Mouse (Mus musculus) 416B (cell line): Measurements from ENCODE around the gene Pced1b.
"Not testable (repeated sequence)": the region's sequence is repeated elsewhere in the genome, so short reads cannot be mapped to it uniquely, and the experiment has no call there.

Experiments
- DNase-seq: peaks from one replicate; pipeline ENCODE4 v3.0.0; 2011; ENCODE audit warnings: low read depth

Gene Pced1b

GRCm38 (mm10) chr15:97372611-97373131, 125.8 kb downstream of the Pced1b start:
- no peak for DNase-seq

GRCm38 (mm10) chr15:97373203-97374084, 126.5 kb downstream of the Pced1b start:
- DNase-seq = peak; percentile 95

DNA sequence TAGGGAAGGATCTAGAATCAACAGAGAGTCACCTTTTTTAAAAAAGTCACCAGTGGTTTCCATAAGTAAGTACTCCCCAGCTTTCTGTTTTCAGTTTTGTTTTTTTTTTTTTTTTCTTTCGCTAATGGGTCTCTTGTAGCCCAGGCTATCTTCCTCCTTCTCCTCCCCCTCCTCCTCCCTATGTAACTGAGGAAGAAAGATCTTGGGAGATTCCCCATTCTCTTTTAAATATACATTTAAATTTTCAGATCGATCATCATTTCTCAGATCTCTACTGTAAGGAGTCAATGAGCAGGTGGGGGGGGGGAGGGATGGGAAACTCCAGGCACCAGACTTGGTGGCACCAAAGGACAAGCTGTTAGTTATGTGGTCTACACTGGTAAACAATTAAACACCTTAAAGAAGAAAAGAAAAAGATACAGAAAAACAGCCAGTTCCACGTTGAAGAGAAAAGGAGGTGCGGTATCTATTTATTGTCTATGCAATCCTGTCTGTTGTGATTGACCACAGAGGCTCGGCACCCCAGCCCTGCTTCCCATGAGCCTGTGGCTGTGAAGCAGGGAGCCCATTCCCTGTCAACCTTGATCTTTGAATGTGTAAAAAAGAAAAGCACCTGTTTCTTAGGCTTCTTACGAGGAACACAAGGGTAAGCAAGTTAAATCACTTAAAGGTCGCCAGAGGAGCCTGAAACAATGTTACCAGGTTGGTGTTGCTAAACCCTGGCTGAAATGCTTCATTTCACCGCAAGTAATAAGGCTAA, 127.4 kb downstream of the Pced1b start:
- DNase-seq = no peak

DNA sequence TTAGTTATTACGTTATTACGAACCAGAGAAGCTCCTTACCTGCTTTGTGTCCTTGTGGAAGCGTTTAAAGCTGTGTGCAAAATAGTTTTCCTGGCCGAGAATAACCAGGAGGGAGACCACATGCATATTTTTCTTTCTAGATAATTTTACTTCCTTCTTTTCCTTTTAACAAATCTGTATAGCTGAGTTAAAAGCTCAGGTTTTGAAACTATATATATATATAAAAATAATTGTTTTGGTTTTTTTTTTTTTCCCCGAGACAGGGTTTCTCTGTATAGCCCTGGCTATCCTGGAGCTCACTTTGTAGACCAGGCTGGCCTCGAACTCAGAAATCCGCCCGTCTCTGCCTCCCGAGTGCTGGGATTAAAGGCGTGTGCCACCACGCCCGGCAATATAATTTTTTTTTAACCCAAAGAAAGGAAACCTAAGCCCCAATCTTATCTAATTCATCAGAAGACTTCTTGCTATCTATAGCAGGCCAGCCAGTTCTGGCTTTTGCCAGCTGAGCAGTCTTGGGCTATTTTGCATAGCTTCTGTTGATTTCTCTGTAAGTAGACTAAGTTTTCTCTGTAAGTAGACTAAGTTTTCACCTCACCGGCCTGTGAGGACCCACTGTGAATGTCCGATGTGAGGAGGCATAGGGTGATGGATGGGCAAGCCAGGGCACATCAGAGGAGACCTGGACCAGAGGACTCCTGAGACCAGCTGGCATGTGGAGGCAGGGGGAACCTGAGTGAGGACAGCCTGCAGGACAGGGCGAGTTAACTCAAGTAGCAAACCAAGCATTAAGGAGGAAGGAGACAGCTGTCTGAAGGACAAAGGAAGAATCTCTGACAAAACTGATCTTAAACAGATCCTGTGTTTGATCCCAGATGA, 128.2 kb downstream of the Pced1b start:
- DNase-seq = peak; percentile 76

- DNase-seq = no peak
These were observed 129.3 kb downstream of the Pced1b start for GRCm38 (mm10) chr15:97376081-97376742.

- DNase-seq = no peak
These were observed 129.9 kb downstream of the Pced1b start for GRCm38 (mm10) chr15:97376792-97377222.

GRCm38 (mm10) chr15:97378061-97378460, 131.2 kb downstream of the Pced1b start:
- no peak for DNase-seq

GRCm38 (mm10) chr15:97379489-97380304, 132.8 kb downstream of the Pced1b start:
- DNase-seq = peak; percentile 80

DNA sequence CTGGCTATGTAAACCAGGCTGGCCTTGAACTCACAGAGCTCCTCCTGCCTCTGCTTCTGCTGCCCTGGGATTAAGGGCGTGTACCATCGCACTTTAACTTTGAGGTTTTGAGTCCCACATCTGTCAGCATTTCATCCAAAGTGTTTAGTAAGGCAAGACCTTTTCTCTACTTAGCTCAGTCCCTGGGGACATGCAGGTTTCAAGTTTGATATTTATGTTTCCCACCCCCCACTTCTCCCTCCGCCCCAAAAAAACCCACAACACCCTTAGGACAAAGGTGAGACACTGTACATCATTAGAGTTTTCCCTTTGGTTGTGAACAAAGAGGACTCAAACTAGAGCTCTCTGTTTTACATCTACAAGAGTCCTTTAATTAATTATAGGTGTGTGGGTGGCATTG, 135.7 kb downstream of the Pced1b start:
- DNase-seq = no peak

DNA sequence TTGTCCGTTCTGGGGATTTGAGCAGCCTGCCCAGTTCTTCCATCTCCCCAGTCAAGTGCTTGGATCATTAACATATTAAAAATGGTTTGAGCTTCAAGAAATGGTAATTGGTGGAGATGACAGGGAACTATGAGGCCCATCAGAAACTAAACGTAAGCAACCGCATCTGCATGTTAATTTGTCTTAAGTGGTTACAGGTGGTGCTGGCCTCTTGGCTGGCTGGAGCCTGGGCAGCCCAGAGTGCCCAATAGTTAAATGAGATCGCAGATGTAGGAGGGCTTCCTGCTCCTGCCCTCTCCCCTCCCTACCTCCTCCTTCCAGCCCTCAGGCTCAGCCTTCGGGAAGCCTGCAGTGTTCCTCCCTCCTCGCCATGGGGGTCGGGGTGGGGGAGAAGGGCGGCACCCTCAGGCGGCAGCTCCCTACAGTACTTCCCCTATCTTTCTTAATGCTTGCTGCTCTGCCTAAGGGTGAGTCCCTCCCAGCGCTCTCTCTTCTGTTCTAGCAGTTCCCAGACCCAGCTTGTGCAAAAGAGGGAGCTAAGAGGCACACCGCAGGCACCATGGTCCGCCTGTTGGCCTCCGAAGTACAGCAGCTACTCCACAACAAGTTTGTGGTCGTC, 136.7 kb downstream of the Pced1b start:
- no peak for DNase-seq

DNA sequence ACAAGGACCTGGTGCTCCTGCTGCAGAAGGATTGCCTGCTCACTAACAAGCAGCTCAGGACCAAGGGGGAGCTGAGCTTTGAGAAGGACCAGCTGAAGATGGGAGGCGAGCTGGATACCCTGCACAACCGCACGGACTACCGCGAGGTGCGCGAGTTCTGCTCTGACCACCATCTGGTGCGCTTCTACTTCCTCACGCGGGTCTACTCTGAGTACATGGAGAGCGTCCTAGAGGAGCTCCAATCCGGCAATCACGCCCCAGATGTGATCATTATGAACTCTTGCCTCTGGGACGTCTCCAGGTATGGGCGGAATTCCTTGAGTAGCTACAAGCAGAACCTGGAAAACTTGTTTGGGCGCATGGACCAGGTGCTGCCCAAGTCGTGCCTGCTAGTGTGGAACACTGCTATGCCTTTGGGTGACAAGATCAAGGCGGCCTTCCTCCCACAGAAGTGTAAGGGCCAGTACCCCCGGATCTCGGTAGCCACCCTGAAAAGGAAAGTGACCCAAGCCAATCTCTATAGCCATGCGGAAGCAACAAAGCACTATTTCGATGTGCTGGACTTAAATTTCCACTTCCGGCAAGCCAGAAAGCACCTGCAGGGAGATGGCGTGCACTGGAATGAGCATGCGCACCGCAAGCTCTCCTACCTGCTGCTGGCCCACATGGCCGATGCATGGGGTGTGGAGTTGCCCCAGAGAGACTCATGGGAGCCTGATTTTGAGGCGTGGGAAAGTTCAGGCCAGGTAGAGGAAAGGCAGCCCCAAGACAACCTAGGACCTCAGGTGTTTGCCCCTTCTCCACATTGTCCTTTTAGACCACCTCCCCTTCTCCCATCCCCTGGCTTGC, 137.5 kb downstream of the Pced1b start:
- DNase-seq = no peak

GRCm38 (mm10) chr15:97385174-97385573, 138.3 kb downstream of the Pced1b start:
- DNase-seq = not testable (repeated sequence)

DNA sequence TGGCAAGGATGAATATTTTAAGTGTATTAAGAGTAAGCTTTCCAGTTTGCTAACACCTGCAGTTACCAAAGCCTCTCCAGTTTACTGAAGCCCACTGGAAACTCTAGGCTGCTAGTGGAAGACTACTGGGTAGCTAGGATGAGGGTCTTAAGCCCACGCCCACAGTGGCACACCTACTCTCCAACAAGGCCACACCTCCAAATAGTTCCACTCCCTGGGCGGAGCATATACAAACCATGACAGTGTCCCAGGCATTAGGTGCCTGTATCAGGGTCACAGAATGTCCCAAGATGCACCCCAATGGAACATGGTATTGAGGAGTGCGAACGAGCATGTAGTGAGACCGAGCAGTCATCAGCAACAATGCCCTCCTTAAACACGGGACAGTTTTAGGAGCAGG, 140.9 kb downstream of the Pced1b start:
- DNase-seq = no peak

- no peak for DNase-seq
These were observed 142.7 kb downstream of the Pced1b start for GRCm38 (mm10) chr15:97389577-97389976.

DNA sequence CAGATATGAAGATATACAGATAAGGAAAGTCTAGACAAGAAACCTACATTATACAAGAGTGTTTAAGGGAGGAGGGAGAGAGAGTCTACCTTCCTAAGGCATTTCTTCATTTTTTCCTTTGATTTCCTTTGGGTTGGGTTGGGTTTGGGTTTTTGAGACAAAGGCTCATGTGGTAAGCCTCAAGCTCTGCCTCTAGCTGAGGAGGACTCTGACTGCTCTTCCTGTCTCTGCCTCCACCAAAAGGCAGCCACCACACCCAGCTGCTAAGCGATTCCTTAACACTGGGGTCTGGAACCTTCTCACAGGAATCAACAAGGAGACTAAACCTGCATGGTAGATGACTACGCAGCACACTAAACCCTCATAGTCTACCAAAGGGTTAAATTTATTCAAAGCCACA, 143.9 kb downstream of the Pced1b start:
- DNase-seq = no peak

DNA sequence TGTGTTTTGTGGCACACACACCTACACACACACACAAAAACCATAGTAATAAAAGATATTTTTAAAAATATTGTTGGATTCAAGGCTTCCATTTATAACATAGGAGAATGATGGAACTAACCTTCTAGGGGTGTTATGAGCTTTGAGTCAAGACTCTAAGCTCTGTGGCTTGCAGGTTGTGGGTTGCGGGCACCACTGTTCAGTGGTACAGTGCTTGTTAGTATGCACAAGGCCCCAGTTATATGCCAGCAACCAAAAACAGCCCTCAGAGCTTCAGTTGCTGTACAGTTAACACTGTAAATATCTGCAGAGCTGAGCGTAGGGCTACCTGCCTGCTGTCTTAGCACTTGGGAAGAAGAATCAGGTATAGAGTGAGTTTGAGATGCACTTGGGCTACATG, 144.5 kb downstream of the Pced1b start:
- no peak for DNase-seq

- no peak for DNase-seq
These were observed 147.7 kb downstream of the Pced1b start for GRCm38 (mm10) chr15:97394561-97394960.

- DNase-seq = peak; percentile 43
These were observed 149.8 kb downstream of the Pced1b start for GRCm38 (mm10) chr15:97396586-97397299.
